Mouse (Mus musculus): ENCODE data around the gene Lrfn3. TPM values are rescaled to one million over a fixed set of nuclear protein-coding genes. Genes with fewer than 3 reads are reported as not detected.

Gene Lrfn3
- polyA plus RNA-seq, 1 experiment, result 21.3 TPM

DNA sequence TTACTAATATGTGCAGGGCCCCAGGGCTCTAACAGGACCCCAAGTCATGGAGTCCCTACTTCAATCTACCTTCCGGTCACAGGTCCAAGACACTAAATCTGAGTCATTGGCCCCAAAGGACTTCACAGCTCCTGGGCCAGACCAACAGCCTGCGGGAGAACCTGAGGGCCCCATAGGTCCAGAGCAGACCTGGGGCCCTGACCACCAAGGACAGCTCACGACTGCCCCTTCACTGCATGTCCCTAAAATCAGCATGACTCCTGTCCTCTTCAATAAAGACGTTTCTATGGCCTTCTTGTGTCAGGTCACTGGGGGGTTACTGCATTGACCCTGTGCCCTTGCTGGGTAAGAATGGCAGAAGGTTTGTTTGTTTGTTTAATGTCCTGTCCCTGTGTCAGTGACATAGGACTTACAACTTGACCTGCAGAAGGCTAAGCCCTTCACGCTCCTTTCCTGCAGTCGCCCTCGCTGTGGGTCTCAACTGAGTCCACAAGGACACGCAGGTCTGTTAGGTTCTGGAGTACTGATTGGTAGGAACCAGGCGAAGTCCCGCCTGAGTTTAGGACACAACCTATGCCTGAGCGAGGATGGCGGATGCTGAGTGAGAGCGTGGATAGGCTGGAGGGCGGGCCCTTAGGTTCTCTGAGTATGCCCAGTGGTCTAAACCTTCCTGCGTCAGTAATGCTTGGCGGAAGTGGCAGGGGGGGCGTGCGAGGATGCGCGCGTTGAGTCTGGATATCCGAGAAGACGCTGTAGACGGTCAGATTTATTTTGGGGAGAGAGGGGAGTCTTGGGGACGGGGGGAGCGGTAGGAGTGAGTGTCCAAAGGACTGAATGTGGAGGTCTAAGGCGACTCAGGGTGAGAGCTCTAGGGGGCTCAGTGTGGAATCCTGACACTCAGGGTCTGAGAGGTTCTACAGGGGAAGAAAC lies 54.2 kb downstream of the Lrfn3 start, which contains the start of gene Alkbh6:
Gene Alkbh6 (plus strand): TSS at position 642 of the 930 bp plus-strand sequence.
- TF ChIP-seq POLR2A (IDR thresholded peaks at IDR 0.05; ENCODE audit: extremely low read depth, insufficient read depth, low read length) (peak; percentile 99), CTCF (IDR thresholded peaks at IDR 0.05; ENCODE audit: extremely low read depth, insufficient read depth, low read length) (no peak)
- Histone ChIP-seq H3K4me3 (ENCODE audit: insufficient read depth, low read length) (peak within 1 kb of the TSS; percentile 54), H3K27ac (ENCODE audit: insufficient read depth, low read length) (peak within 1 kb of the TSS; percentile 75), H3K4me1 (ENCODE audit: control insufficient read depth, insufficient read depth, low read length) (no peaks in the 10 kb centered on the region)

GRCm38 (mm10) chr7:30306083-30306779 lies 56.3 kb downstream of the Lrfn3 start:
- H3K4me1 ChIP-seq (ENCODE audit: control insufficient read depth, insufficient read depth, low read length), result no peaks in the 10 kb centered on the region
- H3K4me3 ChIP-seq (ENCODE audit: insufficient read depth, low read length), result no peak overlapping the region
- H3K27ac ChIP-seq (ENCODE audit: insufficient read depth, low read length), result no peak overlapping the region
- TF ChIP-seq POLR2A (IDR thresholded peaks at IDR 0.05; ENCODE audit: extremely low read depth, insufficient read depth, low read length), result peak; percentile 13; the same call in 1 of the 2 replicates
- TF ChIP-seq CTCF (IDR thresholded peaks at IDR 0.05; ENCODE audit: extremely low read depth, insufficient read depth, low read length), result peak; percentile 49

Other genes with a start within 250 kb of the Lrfn3 start
- gene Zfp382, start 240.8 kb downstream of the Lrfn3 start, polyA plus RNA-seq (2012; rRNA removed), result 9.8 and 10.4 TPM in 2 replicates
- gene Zfp146, start 193.0 kb downstream of the Lrfn3 start, polyA plus RNA-seq (2012; rRNA removed), result 33.5 and 35.2 TPM in 2 replicates
- 7.4 TPM in 2 replicates for gene Cox7a1, start 178.6 kb downstream of the Lrfn3 start, polyA plus RNA-seq (2012; rRNA removed)
- 254 and 279 TPM in 2 replicates for gene Capns1, start 164.0 kb downstream of the Lrfn3 start, polyA plus RNA-seq (2012; rRNA removed)
- gene Polr2i, start 130.8 kb downstream of the Lrfn3 start, polyA plus RNA-seq (2012; rRNA removed), result 152 and 157 TPM in 2 replicates
- gene Tbcb, start 130.5 kb downstream of the Lrfn3 start, polyA plus RNA-seq (2012; rRNA removed), result 136 and 139 TPM in 2 replicates
- gene Ovol3, start 127.0 kb downstream of the Lrfn3 start, polyA plus RNA-seq (2012; rRNA removed), result 0.15 TPM in 1 of 2 replicates, not detected in the other
- gene Thap8, start 82.7 kb downstream of the Lrfn3 start, polyA plus RNA-seq (2012; rRNA removed), result 0.19 and 0.38 TPM in 2 replicates
- 3.2 and 4.1 TPM in 2 replicates for gene Wdr62, start 82.4 kb downstream of the Lrfn3 start, polyA plus RNA-seq (2012; rRNA removed)
- gene Clip3, start 71.0 kb downstream of the Lrfn3 start, polyA plus RNA-seq (2012; rRNA removed), result 439 and 458 TPM in 2 replicates
- 135 and 141 TPM in 2 replicates for gene Alkbh6, start 54.1 kb downstream of the Lrfn3 start, polyA plus RNA-seq (2012; rRNA removed)
- 23.6 and 24.7 TPM in 2 replicates for gene Syne4, start 48.0 kb downstream of the Lrfn3 start, polyA plus RNA-seq (2012; rRNA removed)
- gene E130208F15Rik, start 41.0 kb downstream of the Lrfn3 start, polyA plus RNA-seq (2012; rRNA removed), result 0.35 and 0.44 TPM in 2 replicates
- gene Sdhaf1, start 38.9 kb downstream of the Lrfn3 start, polyA plus RNA-seq (2012; rRNA removed), result 16.9 and 17.4 TPM in 2 replicates
- gene Tyrobp, start 51.0 kb upstream of the Lrfn3 start, polyA plus RNA-seq (2012; rRNA removed), result 78.9 and 79.5 TPM in 2 replicates
- gene Hcst, start 57.1 kb upstream of the Lrfn3 start, polyA plus RNA-seq (2012; rRNA removed), result 1.1 and 1.7 TPM in 2 replicates
- gene Nfkbid, start 59.0 kb upstream of the Lrfn3 start, polyA plus RNA-seq (2012; rRNA removed), result 4.4 and 5.7 TPM in 2 replicates
- gene Aplp1, start 82.8 kb upstream of the Lrfn3 start, polyA plus RNA-seq (2012; rRNA removed), result 1,095 and 1,125 TPM in 2 replicates
- gene Kirrel2, start 94.9 kb upstream of the Lrfn3 start, polyA plus RNA-seq (2012; rRNA removed), result 7.8 and 8.3 TPM in 2 replicates
- gene Nphs1, start 95.5 kb upstream of the Lrfn3 start, polyA plus RNA-seq (2012; rRNA removed), result 1.4 and 1.7 TPM in 2 replicates
- not detected in 2 replicates for gene Prodh2, start 130.8 kb upstream of the Lrfn3 start, polyA plus RNA-seq (2012; rRNA removed)
- 174 and 184 TPM in 2 replicates for gene Arhgap33, start 172.3 kb upstream of the Lrfn3 start, polyA plus RNA-seq (2012; rRNA removed)
- gene Hspb6, start 189.4 kb upstream of the Lrfn3 start, polyA plus RNA-seq (2012; rRNA removed), result 11.0 and 11.3 TPM in 2 replicates
- gene Proser3, start 189.5 kb upstream of the Lrfn3 start, polyA plus RNA-seq (2012; rRNA removed), result 4.7 and 6.2 TPM in 2 replicates
- gene Lin37, start 197.1 kb upstream of the Lrfn3 start, polyA plus RNA-seq (2012; rRNA removed), result 71.9 and 72.7 TPM in 2 replicates
- gene U2af1l4, start 200.5 kb upstream of the Lrfn3 start, polyA plus RNA-seq (2012; rRNA removed), result 90.9 and 97.0 TPM in 2 replicates
- 4.7 and 5.5 TPM in 2 replicates for gene Gm49396, start 200.6 kb upstream of the Lrfn3 start, polyA plus RNA-seq (2012; rRNA removed)
- 127 and 133 TPM in 2 replicates for gene Psenen, start 200.9 kb upstream of the Lrfn3 start, polyA plus RNA-seq (2012; rRNA removed)
- 3.4 and 4.4 TPM in 2 replicates for gene Igflr1, start 202.7 kb upstream of the Lrfn3 start, polyA plus RNA-seq (2012; rRNA removed)
- gene Kmt2b, start 226.0 kb upstream of the Lrfn3 start, polyA plus RNA-seq (2012; rRNA removed), result 40.0 and 45.3 TPM in 2 replicates
- 0.08 TPM in 1 of 2 replicates, not detected in the other for gene Zbtb32, start 236.1 kb upstream of the Lrfn3 start, polyA plus RNA-seq (2012; rRNA removed)